ENCODE assay signal across 19 mouse cellular contexts in genomic region chr8:127592648-127593574, GRCm38 (mm10).
DNase-seq lines count a peak whose midpoint lies in the region; ATAC-seq and TF ChIP-seq lines count a peak whose summit lies in the region.
"Had no signal": no experiment of that assay in that cellular context is flagged by ENCODE, and none has a peak within 500 bp of the region (broad histone marks: within the 10 kb centered on the region; RNA-seq: fewer than 3 reads in every experiment).

No protein-coding gene starts in this region.

- TF ChIP-seq CTCF in thymus, adult 2 months (IDR thresholded peaks at IDR 0.05; ENCODE audit: borderline replicate concordance, control insufficient read depth, extremely low read depth, insufficient read depth, low read length, poor library complexity): no peak

- no peaks in the 10 kb centered on the region for H3K4me1 ChIP-seq in neural tube, embryonic 15.5 days
- H3K4me1 ChIP-seq in embryonic facial prominence, embryonic 11.5 days (ENCODE audit: control insufficient read depth, insufficient read depth, low read length): no peaks in the 10 kb centered on the region; the same call in 1 of the 2 replicates
- H3K4me1 ChIP-seq in thymus, adult 2 months (replicated peaks; ENCODE audit: control insufficient read depth, insufficient read depth, low read length): no peaks in the 10 kb centered on the region
- H3K4me1 ChIP-seq: hindbrain, embryonic 13.5 days; stomach, embryonic 15.5 days had no signal

- no peaks in the 10 kb centered on the region for H3K27me3 ChIP-seq in neural tube, embryonic 15.5 days (replicated peaks)
- no peaks in the 10 kb centered on the region for H3K27me3 ChIP-seq in embryonic facial prominence, embryonic 11.5 days (ENCODE audit: control insufficient read depth, insufficient read depth, low read length)
- no peaks in the 10 kb centered on the region for H3K27me3 ChIP-seq in thymus, adult 2 months (ENCODE audit: control insufficient read depth, insufficient read depth, low read length)
- H3K27me3 ChIP-seq: heart, embryonic 13.5 days; hindbrain, embryonic 13.5 days; midbrain, embryonic 13.5 days; stomach, embryonic 15.5 days had no signal

- DNase-seq in kidney, adult 9 months: peak; percentile 13
- no peak for DNase-seq in kidney, adult 18-20 months
- DNase-seq in neural tube, embryonic 10.5 days (ENCODE audit: extremely low spot score, low spot score): peak; percentile 45
- DNase-seq in embryonic facial prominence, embryonic 11.5 days (ENCODE audit: low spot score): peak; percentile 26
- DNase-seq in thymus, adult 2 months: no peak
- DNase-seq in gastrocnemius, postnatal 36 days: no peak
- DNase-seq: adrenal gland, postnatal 25 days; cerebellum, postnatal 36 days; gastrocnemius, postnatal 10 days; kidney, adult 11 months; layer of hippocampus, adult 9-11 months; thymus, postnatal 25 days had no signal

- no peak overlapping the region for H3K27ac ChIP-seq in neural tube, embryonic 15.5 days (replicated peaks)
- H3K27ac ChIP-seq in embryonic facial prominence, embryonic 11.5 days (replicated peaks; ENCODE audit: low read depth, low read length): no peak overlapping the region
- H3K27ac ChIP-seq in thymus, adult 2 months (ENCODE audit: control insufficient read depth, insufficient read depth, low read length): no peak overlapping the region
- H3K27ac ChIP-seq: heart, embryonic 13.5 days; hindbrain, embryonic 13.5 days; liver, embryonic 14.5 days; midbrain, embryonic 13.5 days; stomach, embryonic 15.5 days had no signal

- 0 out of 2 replicates have a peak, but pooled peaks cover 2% of the 10 kb centered on the region for H3K36me3 ChIP-seq in neural tube, embryonic 15.5 days
- H3K36me3 ChIP-seq in embryonic facial prominence, embryonic 11.5 days (replicated peaks; ENCODE audit: control insufficient read depth, insufficient read depth, low read depth, low read length): no peaks in the 10 kb centered on the region
- no peaks in the 10 kb centered on the region for H3K36me3 ChIP-seq in thymus, adult 2 months (ENCODE audit: control insufficient read depth, insufficient read depth, low read length)
- H3K36me3 ChIP-seq: G1E; hindbrain, embryonic 13.5 days; stomach, embryonic 15.5 days had no signal

- no peak for TF ChIP-seq POLR2A in thymus, adult 2 months (IDR thresholded peaks at IDR 0.05; ENCODE audit: control insufficient read depth, extremely low read depth, insufficient read depth, low read length, poor library complexity)

- intact Hi-C loops in gastrocnemius, postnatal 36 days (cut with DNase I): no loop called here

- WGBS in neural tube, embryonic 15.5 days: 49% methylated on average over 12 of the region's 12 CpGs
- 43% methylated on average over 12 of the region's 12 CpGs for WGBS in embryonic facial prominence, embryonic 11.5 days
- 75% methylated on average over 12 of the region's 12 CpGs for WGBS in thymus, adult 2 months

- no peak overlapping the region for H3K9ac ChIP-seq in neural tube, embryonic 15.5 days (replicated peaks)
- no peak overlapping the region for H3K9ac ChIP-seq in embryonic facial prominence, embryonic 11.5 days (replicated peaks; ENCODE audit: low read length)
- H3K9ac ChIP-seq: heart, embryonic 13.5 days; hindbrain, embryonic 13.5 days; liver, embryonic 14.5 days; midbrain, embryonic 13.5 days; stomach, embryonic 15.5 days had no signal

- H3K9me3 ChIP-seq in neural tube, embryonic 15.5 days (replicated peaks): no peaks in the 10 kb centered on the region
- H3K9me3 ChIP-seq in embryonic facial prominence, embryonic 11.5 days (replicated peaks; ENCODE audit: control insufficient read depth, low read length): no peaks in the 10 kb centered on the region
- H3K9me3 ChIP-seq: heart, embryonic 13.5 days; hindbrain, embryonic 13.5 days; midbrain, embryonic 13.5 days; stomach, embryonic 15.5 days had no signal

- no peak for ATAC-seq in neural tube, embryonic 15.5 days (ENCODE audit: low FRiP score)
- no peak for ATAC-seq in embryonic facial prominence, embryonic 11.5 days (replicated peaks; ENCODE audit: insufficient number of reproducible peaks, low FRiP score, low TSS enrichment, low read depth)
- ATAC-seq: midbrain, embryonic 13.5 days had no signal

- H3K4me3 ChIP-seq in neural tube, embryonic 15.5 days (replicated peaks): no peak overlapping the region
- H3K4me3 ChIP-seq in embryonic facial prominence, embryonic 11.5 days (ENCODE audit: low read depth, low read length): no peak overlapping the region
- no peak overlapping the region for H3K4me3 ChIP-seq in thymus, adult 2 months (ENCODE audit: control insufficient read depth, insufficient read depth, low read length)
- H3K4me3 ChIP-seq: heart, embryonic 13.5 days; hindbrain, embryonic 13.5 days; midbrain, embryonic 13.5 days; stomach, embryonic 15.5 days had no signal

- H3K4me2 ChIP-seq in neural tube, embryonic 15.5 days: no peak overlapping the region
- H3K4me2 ChIP-seq in embryonic facial prominence, embryonic 11.5 days (ENCODE audit: low read depth, low read length): no peak overlapping the region
- H3K4me2 ChIP-seq: heart, embryonic 13.5 days; hindbrain, embryonic 13.5 days; midbrain, embryonic 13.5 days; stomach, embryonic 15.5 days had no signal

Comparison
In these comparisons a context has a peak if more than half of its experiments do, and no peak if none do; other contexts are left out.
1. DNase-seq: peak in kidney, adult 9 months (single experiment), neural tube, embryonic 10.5 days (single experiment) and embryonic facial prominence, embryonic 11.5 days (single experiment); none in kidney, adult 18-20 months (single experiment), thymus, adult 2 months (single experiment) and gastrocnemius, postnatal 36 days (0 of 2).